ENCODE assay signal across 13 mouse cellular contexts in genomic region chr2:13396124-13396540, GRCm38 (mm10).
A peak's percentile ranks its signal among the peaks of the same experiment; 100 is the strongest.
DNase-seq lines count a peak whose midpoint lies in the region; ATAC-seq and TF ChIP-seq lines count a peak whose summit lies in the region.
"Had no signal": no experiment of that assay in that cellular context is flagged by ENCODE, and none has a peak within 500 bp of the region (broad histone marks: within the 10 kb centered on the region; RNA-seq: fewer than 3 reads in every experiment).

No protein-coding gene starts in this region.

- H3K27me3 ChIP-seq in hindbrain, embryonic 14.5 days (ENCODE audit: control insufficient read depth, insufficient read depth, low read length): no peaks in the 10 kb centered on the region
- no peaks in the 10 kb centered on the region for H3K27me3 ChIP-seq in hindbrain, embryonic 12.5 days
- no peaks in the 10 kb centered on the region for H3K27me3 ChIP-seq in C2C12 (ENCODE audit: control insufficient read depth, insufficient read depth, insufficient read length)
- no peaks in the 10 kb centered on the region for H3K27me3 ChIP-seq in heart, postnatal 0 days (ENCODE audit: control insufficient read depth, insufficient read depth, low read length)
- H3K27me3 ChIP-seq: hindbrain, embryonic 15.5 days; limb, embryonic 12.5 days had no signal

- no peak for TF ChIP-seq POLR2A in brain, embryonic 14.5 days (IDR thresholded peaks at IDR 0.05; ENCODE audit: borderline replicate concordance, extremely low read depth, insufficient read depth, insufficient read length, poor library complexity, severe bottlenecking)

- H3K36me3 ChIP-seq in hindbrain, embryonic 14.5 days (replicated peaks; ENCODE audit: control insufficient read depth, insufficient read depth): no peaks in the 10 kb centered on the region
- H3K36me3 ChIP-seq in hindbrain, embryonic 12.5 days: no peaks in the 10 kb centered on the region
- H3K36me3 ChIP-seq in C2C12 (ENCODE audit: control insufficient read depth, insufficient read depth): no peaks in the 10 kb centered on the region
- H3K36me3 ChIP-seq in heart, postnatal 0 days (replicated peaks; ENCODE audit: control insufficient read depth, insufficient read depth, low read length): no peaks in the 10 kb centered on the region
- H3K36me3 ChIP-seq: hindbrain, embryonic 15.5 days; limb, embryonic 12.5 days had no signal

- 20% methylated on average over 3 of the region's 3 CpGs for WGBS in hindbrain, embryonic 14.5 days
- 42% methylated on average over 3 of the region's 3 CpGs for WGBS in hindbrain, embryonic 12.5 days
- 44% methylated on average over 3 of the region's 3 CpGs for WGBS in heart, postnatal 0 days

- H3K4me3 ChIP-seq in hindbrain, embryonic 14.5 days (replicated peaks; ENCODE audit: low read length): no peak overlapping the region
- H3K4me3 ChIP-seq in hindbrain, embryonic 12.5 days: no peak overlapping the region
- H3K4me3 ChIP-seq in C2C12 (ENCODE audit: insufficient read depth, poor library complexity, severe bottlenecking): no peak overlapping the region
- H3K4me3 ChIP-seq in heart, postnatal 0 days (ENCODE audit: low read depth, low read length): no peak overlapping the region
- H3K4me3 ChIP-seq: hindbrain, embryonic 15.5 days; limb, embryonic 12.5 days had no signal

- TF ChIP-seq CTCF in C2C12 (IDR thresholded peaks at IDR 0.05; ENCODE audit: control insufficient read depth, insufficient read depth, insufficient read length): no peak
- TF ChIP-seq CTCF in brain, embryonic 14.5 days (IDR thresholded peaks at IDR 0.05; ENCODE audit: borderline replicate concordance, extremely low read depth, insufficient read depth, insufficient read length): no peak
- no peak for TF ChIP-seq CTCF in heart, postnatal 0 days (IDR thresholded peaks at IDR 0.05; ENCODE audit: low read depth)

- peaks cover 11% of the 10 kb centered on the region; the same call in 1 of the 2 replicates for H3K4me1 ChIP-seq in hindbrain, embryonic 14.5 days (replicated peaks; ENCODE audit: control insufficient read depth, insufficient read depth, low read length)
- H3K4me1 ChIP-seq in hindbrain, embryonic 12.5 days: peaks cover 19% of the 10 kb centered on the region
- H3K4me1 ChIP-seq in heart, postnatal 0 days (ENCODE audit: control insufficient read depth, insufficient read depth): peaks cover 11% of the 10 kb centered on the region; the same call in 1 of the 2 replicates

- no peak overlapping the region for H3ac ChIP-seq in C2C12 (ENCODE audit: control insufficient read depth, insufficient read length, low read depth)

- no peaks in the 10 kb centered on the region for H3K9me3 ChIP-seq in hindbrain, embryonic 14.5 days (ENCODE audit: control insufficient read depth, low read length)
- no peaks in the 10 kb centered on the region for H3K9me3 ChIP-seq in hindbrain, embryonic 12.5 days (replicated peaks)
- no peaks in the 10 kb centered on the region for H3K9me3 ChIP-seq in heart, postnatal 0 days (replicated peaks; ENCODE audit: control insufficient read depth, low read length)
- H3K9me3 ChIP-seq: hindbrain, embryonic 15.5 days; limb, embryonic 12.5 days had no signal

- ATAC-seq in hindbrain, embryonic 14.5 days (ENCODE audit: low FRiP score): no peak
- no peak for ATAC-seq in hindbrain, embryonic 12.5 days (ENCODE audit: low FRiP score)
- ATAC-seq in heart, postnatal 0 days (ENCODE audit: insufficient read depth, low read depth): peak; percentile 21; the same call in 1 of the 2 replicates
- ATAC-seq in megakaryocyte-erythroid progenitor cell, adult 5-6 weeks (replicated peaks; ENCODE audit: low FRiP score, low TSS enrichment, poor library complexity, severe bottlenecking): no peak

- no peak overlapping the region for H3K27ac ChIP-seq in hindbrain, embryonic 14.5 days
- H3K27ac ChIP-seq in hindbrain, embryonic 12.5 days: no peak overlapping the region
- peak overlapping the region; percentile 71 for H3K27ac ChIP-seq in heart, postnatal 0 days (ENCODE audit: low read depth)
- H3K27ac ChIP-seq: hindbrain, embryonic 15.5 days; limb, embryonic 12.5 days had no signal

- no peak overlapping the region for H3K4me2 ChIP-seq in hindbrain, embryonic 14.5 days (replicated peaks)
- H3K4me2 ChIP-seq in hindbrain, embryonic 12.5 days (replicated peaks): no peak overlapping the region
- H3K4me2 ChIP-seq in heart, postnatal 0 days (ENCODE audit: low read depth, low read length): no peak overlapping the region
- H3K4me2 ChIP-seq: hindbrain, embryonic 15.5 days; limb, embryonic 12.5 days had no signal

- H3K79me2 ChIP-seq in C2C12 (ENCODE audit: control insufficient read depth, insufficient read depth): no peaks in the 10 kb centered on the region

- H3K79me3 ChIP-seq in C2C12 (ENCODE audit: low read depth): no peaks in the 10 kb centered on the region

- TF ChIP-seq EP300 in heart, postnatal 0 days (IDR thresholded peaks at IDR 0.05; ENCODE audit: low read depth): no peak; the same call in 1 of the 2 replicates

- H3K9ac ChIP-seq in hindbrain, embryonic 14.5 days: no peak overlapping the region
- no peak overlapping the region for H3K9ac ChIP-seq in hindbrain, embryonic 12.5 days
- no peak overlapping the region for H3K9ac ChIP-seq in heart, postnatal 0 days (replicated peaks; ENCODE audit: low read depth, low read length)
- H3K9ac ChIP-seq: hindbrain, embryonic 15.5 days; limb, embryonic 12.5 days had no signal

- peak; percentile 50 for DNase-seq in hindbrain, embryonic 14.5 days (ENCODE audit: low spot score)
- DNase-seq in brain, embryonic 14.5 days (ENCODE audit: low read depth): peak; percentile 56
- peak; percentile 79 for DNase-seq in heart, postnatal 0 days (ENCODE audit: low spot score)
- no peak for DNase-seq in urinary bladder, postnatal 4 days (ENCODE audit: low spot score in 2 of 2)
- DNase-seq: adrenal gland, adult 2 months; cerebellum, adult 9-11 months; kidney, postnatal 4 days; thymus, postnatal 14 days had no signal

TF ChIP-seq in C2C12, 6 proteins besides CTCF, POLR2A, EP300 and RAD21:
- TF ChIP-seq FOSL1 (IDR thresholded peaks at IDR 0.05; ENCODE audit: insufficient read depth, low read length, poor library complexity, severe bottlenecking) (no peak), USF1 (IDR thresholded peaks at IDR 0.05; ENCODE audit: low read depth) (no peak), CEBPB (IDR thresholded peaks at IDR 0.05; ENCODE audit: low read depth) (peak; percentile 61), MYOD1 (IDR thresholded peaks at IDR 0.05; ENCODE audit: control insufficient read depth, insufficient read length, low read depth) (no peak), MYOG (IDR thresholded peaks at IDR 0.05; ENCODE audit: control insufficient read depth, extremely low read depth, insufficient read length) (no peak), MAX (IDR thresholded peaks at IDR 0.05) (no peak)

Comparison
In these comparisons a context has a peak if more than half of its experiments do, and no peak if none do; other contexts are left out.
1. DNase-seq: peak in hindbrain, embryonic 14.5 days (single experiment), brain, embryonic 14.5 days (single experiment) and heart, postnatal 0 days (single experiment); none in urinary bladder, postnatal 4 days (0 of 2).